8 mouse cellular contexts compared by ENCODE assay signal in genomic region chr5:93265801-93266580, GRCm38 (mm10). TPM values are rescaled to one million over a fixed set of nuclear protein-coding genes. Genes with fewer than 3 reads are reported as not detected.
DNase-seq lines count a peak whose midpoint lies in the region; ATAC-seq and TF ChIP-seq lines count a peak whose summit lies in the region.

No protein-coding gene starts in this region.

- peaks cover 3% of the 10 kb centered on the region; the same call in 1 of the 2 replicates for H3K36me3 ChIP-seq in heart, adult 2 months (ENCODE audit: control insufficient read depth, insufficient read depth, low read length)
- peaks cover 9% of the 10 kb centered on the region for H3K36me3 ChIP-seq in kidney, embryonic 16.5 days (ENCODE audit: insufficient read depth, low read length)
- H3K36me3 ChIP-seq in midbrain, embryonic 10.5 days = peaks cover 16% of the 10 kb centered on the region

- H3K79me2 ChIP-seq in heart, adult 2 months (replicated peaks; ENCODE audit: control insufficient read depth, insufficient read depth, low read length) = no peaks in the 10 kb centered on the region

- no peaks in the 10 kb centered on the region for H3K27me3 ChIP-seq in heart, adult 2 months (ENCODE audit: control insufficient read depth, insufficient read depth, low read length)
- no peaks in the 10 kb centered on the region for H3K27me3 ChIP-seq in kidney, embryonic 16.5 days (ENCODE audit: insufficient read depth, low read length)
- no peaks in the 10 kb centered on the region for H3K27me3 ChIP-seq in midbrain, embryonic 10.5 days (ENCODE audit: low read depth, poor library complexity, severe bottlenecking)
- no peaks in the 10 kb centered on the region for H3K27me3 ChIP-seq in cerebellum, adult 2 months (ENCODE audit: control insufficient read depth, insufficient read depth, low read length)

- no peak for DNase-seq in layer of hippocampus, adult 2 months (ENCODE audit: low spot score in 2 of 2)
- no peak for DNase-seq in layer of hippocampus, adult 18-20 months (ENCODE audit: low spot score in 2 of 2)
- no peak for DNase-seq in heart, adult 2 months
- DNase-seq in midbrain, embryonic 10.5 days (ENCODE audit: low spot score) = no peak
- DNase-seq in cerebellum, adult 2 months = no peak
- DNase-seq in right cerebral cortex, postnatal 14 days = no peak
- no peak for DNase-seq in left cerebral cortex, postnatal 14 days (ENCODE audit: low spot score in 2 of 2)

- peak overlapping the region; percentile 63 for H3K4me2 ChIP-seq in kidney, embryonic 16.5 days (replicated peaks; ENCODE audit: low read depth, low read length)

- no peaks in the 10 kb centered on the region; the same call in 1 of the 2 replicates for H3K4me1 ChIP-seq in heart, adult 2 months (ENCODE audit: control insufficient read depth, insufficient read depth, low read length)
- H3K4me1 ChIP-seq in kidney, embryonic 16.5 days (ENCODE audit: insufficient read depth, low read length) = peaks cover 29% of the 10 kb centered on the region
- peaks cover 22% of the 10 kb centered on the region for H3K4me1 ChIP-seq in midbrain, embryonic 10.5 days
- no peaks in the 10 kb centered on the region for H3K4me1 ChIP-seq in cerebellum, adult 2 months (ENCODE audit: control insufficient read depth, insufficient read depth, low read length)

- H3K9me3 ChIP-seq in kidney, embryonic 16.5 days (ENCODE audit: low read length) = no peaks in the 10 kb centered on the region
- H3K9me3 ChIP-seq in midbrain, embryonic 10.5 days (replicated peaks) = no peaks in the 10 kb centered on the region

- 52% methylated on average over 13 of the region's 13 CpGs for WGBS in heart, adult 2 months
- 48% methylated on average over 13 of the region's 13 CpGs for WGBS in kidney, embryonic 16.5 days
- 76% methylated on average over 13 of the region's 13 CpGs for WGBS in midbrain, embryonic 10.5 days
- WGBS in cerebellum, adult 2 months = 76% methylated on average over 13 of the region's 13 CpGs

- H3K4me3 ChIP-seq in layer of hippocampus, adult 2 months = peak overlapping the region; percentile 82
- H3K4me3 ChIP-seq in heart, adult 2 months = peak overlapping the region; percentile 89
- H3K4me3 ChIP-seq in kidney, embryonic 16.5 days (ENCODE audit: low read length) = peak overlapping the region; percentile 15; the same call in 1 of the 2 replicates
- H3K4me3 ChIP-seq in midbrain, embryonic 10.5 days = peak overlapping the region; percentile 95
- no peak overlapping the region for H3K4me3 ChIP-seq in cerebellum, adult 2 months (replicated peaks; ENCODE audit: insufficient read depth, low read depth, low read length)

- no peak for TF ChIP-seq POLR2A in heart, adult 2 months (IDR thresholded peaks at IDR 0.05; ENCODE audit: insufficient read depth, low read depth, low read length)
- no peak for TF ChIP-seq POLR2A in cerebellum, adult 2 months (IDR thresholded peaks at IDR 0.05; ENCODE audit: borderline replicate concordance, insufficient read depth, low read length)

- intact Hi-C loops in heart, adult 2 months (cut with DNase I) = loop anchor here (5.0 to 10.0 kb wide), 3 partner anchors 84 to 761 kb away; partner anchors contain the start of genes Scarb2 and Sept11
- intact Hi-C loops in left cerebral cortex, postnatal 14 days (cut with DNase I) = no loop called here

- no peak for TF ChIP-seq EP300 in heart, adult 2 months (IDR thresholded peaks at IDR 0.05; ENCODE audit: insufficient read depth, low read depth, low read length)

- ATAC-seq in kidney, embryonic 16.5 days (ENCODE audit: low FRiP score, low TSS enrichment) = no peak

- TF ChIP-seq CTCF in layer of hippocampus, adult 2 months (conservative IDR thresholded peaks at IDR 0.05) = no peak
- no peak for TF ChIP-seq CTCF in heart, adult 2 months (IDR thresholded peaks at IDR 0.05)
- no peak for TF ChIP-seq CTCF in cerebellum, adult 2 months (IDR thresholded peaks at IDR 0.05; ENCODE audit: borderline replicate concordance, insufficient read depth, low read depth, low read length)

- H3K9ac ChIP-seq in heart, adult 2 months (ENCODE audit: low read depth, low read length) = no peak overlapping the region
- H3K9ac ChIP-seq in kidney, embryonic 16.5 days (replicated peaks; ENCODE audit: low read length) = peak overlapping the region; percentile 39

- H3K27ac ChIP-seq in layer of hippocampus, adult 2 months = peak overlapping the region; percentile 94
- peak overlapping the region; percentile 98 for H3K27ac ChIP-seq in heart, adult 2 months
- H3K27ac ChIP-seq in kidney, embryonic 16.5 days (ENCODE audit: low read length) = peak overlapping the region; percentile 88
- peak overlapping the region; percentile 99 for H3K27ac ChIP-seq in midbrain, embryonic 10.5 days (replicated peaks)
- H3K27ac ChIP-seq in cerebellum, adult 2 months (ENCODE audit: insufficient read depth, low read length) = no peak overlapping the region

RNA-seq across cellular contexts. Expression of gene Ccng2, which starts 1.1 kb away (rescaled TPM):
- total RNA-seq in layer of hippocampus, adult 2 months (2021) = 10 to 100 TPM; 48.2 to 51.5 TPM
- 10 to 100 TPM; 51.6 to 56.3 TPM for total RNA-seq in layer of hippocampus, adult 18-20 months (2021)
- total RNA-seq in heart, adult 2 months (2021) = 10 to 100 TPM; 12.3 to 13.5 TPM
- 7.2 and 13.3 TPM in 2 replicates for polyA plus RNA-seq in heart, adult 2 months (2012; rRNA removed)
- polyA plus RNA-seq in kidney, embryonic 16.5 days (2015; fragmentation: Nextera tagmentation; extraction: Ambion mirVana) = 63.9 and 67.4 TPM in 2 replicates
- 44.5 and 66.7 TPM in 2 replicates for polyA plus RNA-seq in midbrain, embryonic 10.5 days (2016; fragmentation: Nextera tagmentation; extraction: Ambion mirVana)
- polyA plus RNA-seq in cerebellum, adult 2 months (2012; rRNA removed) = 47.2 and 48.2 TPM in 2 replicates
- total RNA-seq in left cerebral cortex, postnatal 14 days (2021) = 10 to 100 TPM; 38.4 to 40.9 TPM

RNA-seq across cellular contexts. Expression of gene 2010109A12Rik, which starts 59.7 kb away (rescaled TPM):
- 1 to 10 TPM; 1.1 to 1.8 TPM for total RNA-seq in layer of hippocampus, adult 2 months (2021)
- total RNA-seq in layer of hippocampus, adult 18-20 months (2021) = under 1 TPM; 0.84 to 0.86 TPM
- total RNA-seq in heart, adult 2 months (2021) = under 1 TPM; 0.57 to 0.59 TPM
- polyA plus RNA-seq in heart, adult 2 months (2012; rRNA removed) = not detected in 2 replicates
- polyA plus RNA-seq in kidney, embryonic 16.5 days (2015; fragmentation: Nextera tagmentation; extraction: Ambion mirVana) = 0.95 and 2.9 TPM in 2 replicates
- 2.7 and 3.0 TPM in 2 replicates for polyA plus RNA-seq in midbrain, embryonic 10.5 days (2016; fragmentation: Nextera tagmentation; extraction: Ambion mirVana)
- 0.76 and 0.84 TPM in 2 replicates for polyA plus RNA-seq in cerebellum, adult 2 months (2012; rRNA removed)
- total RNA-seq in left cerebral cortex, postnatal 14 days (2021) = 1 to 10 TPM in 1 of 2 experiments, under 1 TPM in 1; 0.42 to 1.4 TPM

RNA-seq across cellular contexts. Expression of gene Ccni, which starts 59.7 kb away (rescaled TPM):
- total RNA-seq in layer of hippocampus, adult 2 months (2021) = 100 to 1,000 TPM; 251 to 256 TPM
- total RNA-seq in layer of hippocampus, adult 18-20 months (2021) = 100 to 1,000 TPM; 248 to 262 TPM
- 100 to 1,000 TPM; 147 to 166 TPM for total RNA-seq in heart, adult 2 months (2021)
- 56.5 and 119 TPM in 2 replicates for polyA plus RNA-seq in heart, adult 2 months (2012; rRNA removed)
- polyA plus RNA-seq in kidney, embryonic 16.5 days (2015; fragmentation: Nextera tagmentation; extraction: Ambion mirVana) = 97.3 and 113 TPM in 2 replicates
- polyA plus RNA-seq in midbrain, embryonic 10.5 days (2016; fragmentation: Nextera tagmentation; extraction: Ambion mirVana) = 105 and 115 TPM in 2 replicates
- 176 and 183 TPM in 2 replicates for polyA plus RNA-seq in cerebellum, adult 2 months (2012; rRNA removed)
- total RNA-seq in left cerebral cortex, postnatal 14 days (2021) = 100 to 1,000 TPM; 304 to 308 TPM
